Mouse (Mus musculus): ENCODE results near the gene Zfp53. TPM values are rescaled to one million over a fixed set of nuclear protein-coding genes. Genes with fewer than 3 reads are reported as not detected.
"Not testable (repeated sequence)": the region's sequence is repeated elsewhere in the genome, so short reads cannot be mapped to it uniquely, and the experiment has no call there.

The Zfp53 gene
- total and polyA plus RNA-seq, 3 experiments = 1.8 to 2.2 TPM; not detected in 1

GRCm38 (mm10) chr17:21472653-21473307, 16.0 kb upstream of the Zfp53 start:
- peak overlapping the region in 1 of 2 experiments; percentile 58; a peak in 1 of 4 replicates for H3K4me3 ChIP-seq (ENCODE audit: control insufficient read depth in 1 of 2, insufficient read depth in 1 of 2, low read depth in 2 of 2, low read length in 2 of 2)
- peak; percentile 52 for DNase-seq (ENCODE audit: low read depth, low spot score)
- no peak overlapping the region for H3K9ac ChIP-seq (ENCODE audit: control insufficient read depth, low read depth, low read length, poor library complexity, severe bottlenecking)
- H3K79me2 ChIP-seq (ENCODE audit: control insufficient read depth, insufficient read depth, low read length, poor library complexity) = no peaks in the 10 kb centered on the region
- H3K36me3 ChIP-seq (ENCODE audit: control insufficient read depth in 1 of 2, insufficient read depth in 2 of 2, low read length in 2 of 2) = peaks cover 0 to 17% of the 10 kb centered on the region in 2 experiments; a peak in 2 of 4 replicates
- H3K4me1 ChIP-seq (ENCODE audit: control insufficient read depth in 1 of 2, insufficient read depth in 2 of 2, low read length in 2 of 2) = peaks cover 10 to 19% of the 10 kb centered on the region in 2 experiments
- 0 out of 2 replicates have a peak overlapping the region, but pooled peaks have one; percentile 37 for H3K27ac ChIP-seq (ENCODE audit: control insufficient read depth, low read depth, low read length)
- no peaks in the 10 kb centered on the region for H3K9me3 ChIP-seq (replicated peaks; ENCODE audit: insufficient read depth, low read length)
- no peaks in the 10 kb centered on the region for H3K27me3 ChIP-seq (ENCODE audit: control insufficient read depth in 1 of 2, insufficient read depth in 2 of 2, low read length in 2 of 2)
- TF ChIP-seq ZC3H11A (IDR thresholded peaks at IDR 0.05; ENCODE audit: low read depth, low read length) (no peak), TCF12 (IDR thresholded peaks at IDR 0.05; ENCODE audit: low read depth, low read length) (peak; percentile 82), USF1 (IDR thresholded peaks at IDR 0.05; ENCODE audit: low read depth, low read length) (no peak), MAFK (IDR thresholded peaks at IDR 0.05; ENCODE audit: borderline replicate concordance, low read depth, low read length) (no peak), HCFC1 (IDR thresholded peaks at IDR 0.05; ENCODE audit: low read depth, low read length) (no peak), SIN3A (IDR thresholded peaks at IDR 0.05; ENCODE audit: low read length) (0 out of 2 replicates have a peak, but pooled peaks have one; percentile 27), POLR2AphosphoS2 (IDR thresholded peaks at IDR 0.05; ENCODE audit: low read length) (no peak), TAL1 (IDR thresholded peaks at IDR 0.05; ENCODE audit: low read length) (peak; percentile 88), EP300 (IDR thresholded peaks at IDR 0.05; ENCODE audit: low read depth in 1 of 2, low read length in 2 of 2) (peak; percentile 72 to 85), BHLHE40 (IDR thresholded peaks at IDR 0.05; ENCODE audit: borderline replicate concordance, low read depth, low read length) (no peak), NRF1 (IDR thresholded peaks at IDR 0.05; ENCODE audit: insufficient read depth, low read depth, low read length, poor library complexity, severe bottlenecking) (no peak), GATA1 (IDR thresholded peaks at IDR 0.05; ENCODE audit: low read depth, low read length) (peak; percentile 90), ETS1 (IDR thresholded peaks at IDR 0.05; ENCODE audit: low read depth, low read length) (peak; percentile 53; the same call in 1 of the 2 replicates)

- H3K36me3 ChIP-seq (ENCODE audit: control insufficient read depth in 1 of 2, insufficient read depth in 2 of 2, low read length in 2 of 2) = peaks cover 0 to 17% of the 10 kb centered on the region in 2 experiments; a peak in 2 of 4 replicates
- H3K4me1 ChIP-seq (ENCODE audit: control insufficient read depth in 1 of 2, insufficient read depth in 2 of 2, low read length in 2 of 2) = peaks cover 10 to 19% of the 10 kb centered on the region in 2 experiments
- H3K79me2 ChIP-seq (ENCODE audit: control insufficient read depth, insufficient read depth, low read length, poor library complexity) = no peaks in the 10 kb centered on the region
- H3K9ac ChIP-seq (ENCODE audit: control insufficient read depth, low read depth, low read length, poor library complexity, severe bottlenecking) = 0 out of 2 replicates have a peak overlapping the region, but pooled peaks have one; percentile 4
- H3K27me3 ChIP-seq (ENCODE audit: control insufficient read depth in 1 of 2, insufficient read depth in 2 of 2, low read length in 2 of 2) = no peaks in the 10 kb centered on the region
- H3K4me3 ChIP-seq (ENCODE audit: control insufficient read depth in 1 of 2, insufficient read depth in 1 of 2, low read depth in 2 of 2, low read length in 2 of 2) = peak overlapping the region; percentile 26 to 58
- H3K9me3 ChIP-seq (replicated peaks; ENCODE audit: insufficient read depth, low read length) = no peaks in the 10 kb centered on the region
- peak; percentile 23 for DNase-seq (ENCODE audit: low read depth, low spot score)
- TF ChIP-seq TBP (IDR thresholded peaks at IDR 0.05; ENCODE audit: low read depth, low read length) (no peak), ZNF384 (IDR thresholded peaks at IDR 0.05; ENCODE audit: low read depth, low read length) (no peak), MXI1 (IDR thresholded peaks at IDR 0.05; ENCODE audit: low read depth, low read length) (no peak), UBTF (IDR thresholded peaks at IDR 0.05; ENCODE audit: borderline replicate concordance, insufficient read depth, low read depth, low read length) (no peak), TAL1 (IDR thresholded peaks at IDR 0.05; ENCODE audit: low read length) (0 out of 2 replicates have a peak, but pooled peaks have one; percentile 10), CTCF (IDR thresholded peaks at IDR 0.05 in 2 of 3, conservative IDR thresholded peaks at IDR 0.05 in 1 of 3; ENCODE audit: control insufficient read depth in 1 of 3, insufficient read depth in 1 of 3, low read depth in 2 of 3, low read length in 3 of 3, poor library complexity in 1 of 3, severe bottlenecking in 1 of 3) (peak in 1 of 3 experiments; percentile 9; a peak in 1 of 6 replicates)
- no peak overlapping the region for H3K27ac ChIP-seq (ENCODE audit: control insufficient read depth, low read depth, low read length)
Observed at GRCm38 (mm10) chr17:21473362-21474190, 15.2 kb upstream of the Zfp53 start.

GRCm38 (mm10) chr17:21474729-21475128, 14.1 kb upstream of the Zfp53 start:
- Histone ChIP-seq H3K4me1 (ENCODE audit: control insufficient read depth in 1 of 2, insufficient read depth in 2 of 2, low read length in 2 of 2) (peaks cover 10 to 19% of the 10 kb centered on the region in 2 experiments), H3K36me3 (ENCODE audit: control insufficient read depth in 1 of 2, insufficient read depth in 2 of 2, low read length in 2 of 2) (peaks cover 0 to 17% of the 10 kb centered on the region in 2 experiments; a peak in 2 of 4 replicates)
- not testable (repeated sequence) for H3K9me3 ChIP-seq (replicated peaks; ENCODE audit: insufficient read depth, low read length); H3K9ac ChIP-seq (ENCODE audit: control insufficient read depth, low read depth, low read length, poor library complexity, severe bottlenecking); DNase-seq (ENCODE audit: low read depth, low spot score); H3K79me2 ChIP-seq (ENCODE audit: control insufficient read depth, insufficient read depth, low read length, poor library complexity); H3K4me3 ChIP-seq (ENCODE audit: control insufficient read depth in 1 of 2, insufficient read depth in 1 of 2, low read depth in 2 of 2, low read length in 2 of 2); H3K27ac ChIP-seq (ENCODE audit: control insufficient read depth, low read depth, low read length); H3K27me3 ChIP-seq (ENCODE audit: control insufficient read depth in 1 of 2, insufficient read depth in 2 of 2, low read length in 2 of 2)

All from MEL (cell line).